Mouse (Mus musculus) adrenal gland, postnatal 25 days (tissue): ENCODE measurements at regions not wholly inside any gene's neighbourhood (a gene's known extent, or its start where the extent isn't known, plus 50 kb on each side); places are given as distances from the start of the nearest gene placed in this dataset.

Source experiments
- DNase-seq: peaks from one replicate; pipeline ENCODE4 v3.0.0; 2021; ENCODE audit warnings: mixed read lengths

GRCm38 (mm10) chr11:114165656-114166362 is 99.0 kb upstream of the Sdk2 start:
- DNase-seq = no peak

GRCm38 (mm10) chr11:114152716-114153115 is 85.9 kb upstream of the Sdk2 start:
- peak; percentile 37 for DNase-seq

GRCm38 (mm10) chr11:114146334-114146733 is 79.5 kb upstream of the Sdk2 start:
- no peak for DNase-seq

- no peak for DNase-seq
Observed at GRCm38 (mm10) chr11:114129270-114129669, 62.4 kb upstream of the Sdk2 start.

- DNase-seq = no peak
Observed at GRCm38 (mm10) chr11:114128841-114129240, 62.0 kb upstream of the Sdk2 start.

GRCm38 (mm10) chr11:114127426-114127825 is 60.6 kb upstream of the Sdk2 start:
- no peak for DNase-seq

GRCm38 (mm10) chr11:114122175-114122574 is 55.3 kb upstream of the Sdk2 start:
- no peak for DNase-seq

- no peak for DNase-seq
Observed at GRCm38 (mm10) chr11:114119135-114119534, 52.3 kb upstream of the Sdk2 start.
